11 mouse cellular contexts compared by ENCODE assay signal in genomic region chr13:45692440-45692839, GRCm38 (mm10).
DNase-seq lines count a peak whose midpoint lies in the region; ATAC-seq and TF ChIP-seq lines count a peak whose summit lies in the region.
"Had no signal": no experiment of that assay in that cellular context is flagged by ENCODE, and none has a peak within 500 bp of the region (broad histone marks: within the 10 kb centered on the region; RNA-seq: fewer than 3 reads in every experiment).

No protein-coding gene starts in this region.

- H3K4me2 ChIP-seq in lung, embryonic 16.5 days (ENCODE audit: low read depth, low read length), result no peak overlapping the region
- H3K4me2 ChIP-seq in heart, postnatal 0 days (ENCODE audit: low read depth, low read length), result no peak overlapping the region
- H3K4me2 ChIP-seq in midbrain, embryonic 16.5 days (ENCODE audit: low read length), result no peak overlapping the region
- H3K4me2 ChIP-seq: hindbrain, embryonic 13.5 days; limb, embryonic 12.5 days had no signal

- no peak overlapping the region for H3K9ac ChIP-seq in lung, embryonic 16.5 days (ENCODE audit: low read length)
- no peak overlapping the region for H3K9ac ChIP-seq in heart, postnatal 0 days (replicated peaks; ENCODE audit: low read depth, low read length)
- H3K9ac ChIP-seq in midbrain, embryonic 16.5 days (ENCODE audit: low read depth, low read length), result no peak overlapping the region
- H3K9ac ChIP-seq: hindbrain, embryonic 13.5 days; limb, embryonic 12.5 days had no signal

- H3K4me3 ChIP-seq in lung, embryonic 16.5 days (ENCODE audit: low read length), result no peak overlapping the region
- no peak overlapping the region for H3K4me3 ChIP-seq in lung, adult 2 months (replicated peaks; ENCODE audit: extremely low read depth, low read depth, low read length)
- no peak overlapping the region for H3K4me3 ChIP-seq in heart, postnatal 0 days (ENCODE audit: low read depth, low read length)
- H3K4me3 ChIP-seq in midbrain, embryonic 16.5 days (ENCODE audit: low read depth, low read length), result no peak overlapping the region
- H3K4me3 ChIP-seq: hindbrain, embryonic 13.5 days; limb, embryonic 12.5 days had no signal

- TF ChIP-seq EP300 in heart, postnatal 0 days (IDR thresholded peaks at IDR 0.05; ENCODE audit: low read depth), result no peak

- peaks cover 29% of the 10 kb centered on the region for H3K4me1 ChIP-seq in lung, embryonic 16.5 days (replicated peaks; ENCODE audit: control insufficient read depth, insufficient read depth, low read length)
- peaks cover 7% of the 10 kb centered on the region; the same call in 1 of the 2 replicates for H3K4me1 ChIP-seq in lung, adult 2 months (ENCODE audit: control insufficient read depth, insufficient read depth, low read length)
- peaks cover 28% of the 10 kb centered on the region for H3K4me1 ChIP-seq in heart, postnatal 0 days (ENCODE audit: control insufficient read depth, insufficient read depth)
- H3K4me1 ChIP-seq in midbrain, embryonic 16.5 days (ENCODE audit: control insufficient read depth, insufficient read depth, low read length), result peaks cover 5% of the 10 kb centered on the region; the same call in 1 of the 2 replicates
- H3K4me1 ChIP-seq: limb, embryonic 12.5 days had no signal

- peak overlapping the region; percentile 34 for H3K27ac ChIP-seq in lung, embryonic 16.5 days (ENCODE audit: low read length)
- peak overlapping the region; percentile 54 for H3K27ac ChIP-seq in heart, postnatal 0 days (ENCODE audit: low read depth)
- H3K27ac ChIP-seq in midbrain, embryonic 16.5 days (ENCODE audit: low read length), result no peak overlapping the region
- H3K27ac ChIP-seq: hindbrain, embryonic 13.5 days; limb, embryonic 12.5 days had no signal

- 23% methylated on average over 9 of the region's 9 CpGs for WGBS in lung, embryonic 16.5 days
- 40% methylated on average over 9 of the region's 9 CpGs for WGBS in lung, adult 2 months
- 7% methylated on average over 9 of the region's 9 CpGs for WGBS in heart, postnatal 0 days
- WGBS in midbrain, embryonic 16.5 days, result 62% methylated on average over 9 of the region's 9 CpGs

- no peak for TF ChIP-seq POLR2A in lung, adult 2 months (IDR thresholded peaks at IDR 0.05; ENCODE audit: borderline replicate concordance, extremely low read depth, low read depth, low read length)

- peaks cover 3% of the 10 kb centered on the region; the same call in 1 of the 2 replicates for H3K9me3 ChIP-seq in lung, embryonic 16.5 days (ENCODE audit: control insufficient read depth, low read length)
- H3K9me3 ChIP-seq in heart, postnatal 0 days (replicated peaks; ENCODE audit: control insufficient read depth, low read length), result no peaks in the 10 kb centered on the region
- H3K9me3 ChIP-seq in midbrain, embryonic 16.5 days (replicated peaks; ENCODE audit: control insufficient read depth, low read length, poor library complexity, severe bottlenecking), result no peaks in the 10 kb centered on the region
- H3K9me3 ChIP-seq: hindbrain, embryonic 13.5 days had no signal

- no peaks in the 10 kb centered on the region for H3K27me3 ChIP-seq in lung, embryonic 16.5 days (ENCODE audit: control insufficient read depth, insufficient read depth, low read depth, low read length)
- no peaks in the 10 kb centered on the region for H3K27me3 ChIP-seq in heart, postnatal 0 days (ENCODE audit: control insufficient read depth, insufficient read depth, low read length)
- no peaks in the 10 kb centered on the region for H3K27me3 ChIP-seq in midbrain, embryonic 16.5 days (ENCODE audit: control insufficient read depth, insufficient read depth, low read depth, low read length)
- H3K27me3 ChIP-seq: hindbrain, embryonic 13.5 days; limb, embryonic 12.5 days had no signal

- TF ChIP-seq CTCF in lung, adult 2 months (IDR thresholded peaks at IDR 0.05; ENCODE audit: insufficient read depth, low read length), result no peak
- TF ChIP-seq CTCF in heart, postnatal 0 days (IDR thresholded peaks at IDR 0.05; ENCODE audit: low read depth), result no peak

- peaks cover 3% of the 10 kb centered on the region for H3K36me3 ChIP-seq in lung, embryonic 16.5 days (ENCODE audit: control insufficient read depth, insufficient read depth, low read length)
- H3K36me3 ChIP-seq in heart, postnatal 0 days (replicated peaks; ENCODE audit: control insufficient read depth, insufficient read depth, low read length), result no peaks in the 10 kb centered on the region
- H3K36me3 ChIP-seq in midbrain, embryonic 16.5 days (ENCODE audit: control insufficient read depth, insufficient read depth, low read length), result no peaks in the 10 kb centered on the region

- no peak for ATAC-seq in lung, embryonic 16.5 days (ENCODE audit: low read depth)
- peak; percentile 42; the same call in 1 of the 2 replicates for ATAC-seq in heart, postnatal 0 days (ENCODE audit: insufficient read depth, low read depth)
- no peak for ATAC-seq in midbrain, embryonic 16.5 days

- DNase-seq in adrenal gland, postnatal 14 days, result peak; percentile 47
- no peak for DNase-seq in adrenal gland, postnatal 25 days
- no peak for DNase-seq in lung, adult 2 months
- peak; percentile 40 for DNase-seq in heart, postnatal 0 days (ENCODE audit: low spot score)
- peak; percentile 56 for DNase-seq in kidney, postnatal 14 days
- DNase-seq in spleen, adult 12 weeks (ENCODE audit: low spot score), result no peak
- DNase-seq: retina, postnatal 1 day had no signal

Comparison
In these comparisons a context has a peak if more than half of its experiments do, and no peak if none do; other contexts are left out.
1. DNase-seq: peak in adrenal gland, postnatal 14 days (single experiment), heart, postnatal 0 days (single experiment) and kidney, postnatal 14 days (single experiment); none in adrenal gland, postnatal 25 days (single experiment), lung, adult 2 months (single experiment) and spleen, adult 12 weeks (single experiment).